Comparison of ENCODE assay signal across 14 mouse cellular contexts in genomic region chr12:80863370-80863769, GRCm38 (mm10).
A peak's percentile ranks its signal among the peaks of the same experiment; 100 is the strongest.
DNase-seq lines count a peak whose midpoint lies in the region; ATAC-seq and TF ChIP-seq lines count a peak whose summit lies in the region.
"Had no signal": no experiment of that assay in that cellular context is flagged by ENCODE, and none has a peak within 500 bp of the region (broad histone marks: within the 10 kb centered on the region; RNA-seq: fewer than 3 reads in every experiment).

No protein-coding gene starts in this region.

- ATAC-seq in frontal cortex, adult (ENCODE audit: low TSS enrichment) = peak; percentile 62
- ATAC-seq in heart, embryonic 16.5 days (replicated peaks; ENCODE audit: extremely low read depth, insufficient read depth, low FRiP score) = no peak
- ATAC-seq in lung, postnatal 0 days = peak; percentile 83
- ATAC-seq: inflammation-experienced regulatory T-cells, adult 6 months had no signal

- no peaks in the 10 kb centered on the region for H3K27me3 ChIP-seq in heart, embryonic 16.5 days (ENCODE audit: control insufficient read depth, insufficient read depth, low read length)
- no peaks in the 10 kb centered on the region for H3K27me3 ChIP-seq in lung, postnatal 0 days (replicated peaks; ENCODE audit: insufficient read depth, low read length)
- H3K27me3 ChIP-seq: neural tube, embryonic 12.5 days had no signal

- TF ChIP-seq EP300 in lung, postnatal 0 days (IDR thresholded peaks at IDR 0.05) = peak; percentile 68

- TF ChIP-seq CTCF in layer of hippocampus, adult 2 months (conservative IDR thresholded peaks at IDR 0.05) = no peak
- TF ChIP-seq CTCF in lung, postnatal 0 days (IDR thresholded peaks at IDR 0.05) = no peak

- no peak overlapping the region for H3K9ac ChIP-seq in heart, embryonic 16.5 days (ENCODE audit: low read length)
- H3K9ac ChIP-seq in lung, postnatal 0 days (replicated peaks; ENCODE audit: low read depth) = no peak overlapping the region
- H3K9ac ChIP-seq: neural tube, embryonic 12.5 days had no signal

- 0 out of 2 replicates have a peak overlapping the region, but pooled peaks have one; percentile 61 for H3K27ac ChIP-seq in layer of hippocampus, adult 2 months
- H3K27ac ChIP-seq in heart, embryonic 16.5 days (ENCODE audit: low read length) = peak overlapping the region; percentile 11; the same call in 1 of the 2 replicates
- peak overlapping the region; percentile 28; the same call in 1 of the 2 replicates for H3K27ac ChIP-seq in lung, postnatal 0 days (ENCODE audit: low read length)
- H3K27ac ChIP-seq: macrophage; neural tube, embryonic 12.5 days had no signal

- H3K9me3 ChIP-seq in heart, embryonic 16.5 days (replicated peaks; ENCODE audit: control insufficient read depth, low read length) = no peaks in the 10 kb centered on the region
- no peaks in the 10 kb centered on the region for H3K9me3 ChIP-seq in lung, postnatal 0 days (ENCODE audit: low read length)
- H3K9me3 ChIP-seq: neural tube, embryonic 12.5 days had no signal

- no peak for DNase-seq in frontal cortex, postnatal 10 days (ENCODE audit: low spot score in 2 of 2)
- no peak for DNase-seq in layer of hippocampus, adult 2 months (ENCODE audit: low spot score in 2 of 2)
- DNase-seq in layer of hippocampus, postnatal 14 days (ENCODE audit: low spot score in 2 of 2) = no peak
- DNase-seq in lung, postnatal 0 days (ENCODE audit: low spot score) = no peak
- no peak for DNase-seq in right cerebral cortex, adult 2 months (ENCODE audit: low spot score in 2 of 2)
- DNase-seq in cerebellum, postnatal 14 days = no peak
- DNase-seq: adrenal gland, postnatal 10 days; cerebellum, adult 9-10 months; right cerebral cortex, postnatal 14 days had no signal

- 60% methylated on average over 2 of the region's 2 CpGs for WGBS in heart, embryonic 16.5 days
- WGBS in lung, postnatal 0 days = 78% methylated on average over 2 of the region's 2 CpGs

- peaks cover 22% of the 10 kb centered on the region for H3K4me1 ChIP-seq in heart, embryonic 16.5 days (ENCODE audit: control insufficient read depth, insufficient read depth, low read length)
- H3K4me1 ChIP-seq in lung, postnatal 0 days (ENCODE audit: insufficient read depth, low read depth, low read length) = peaks cover 6% of the 10 kb centered on the region; the same call in 1 of the 2 replicates
- H3K4me1 ChIP-seq: neural tube, embryonic 12.5 days had no signal

- no peak overlapping the region for H3K4me2 ChIP-seq in heart, embryonic 16.5 days (ENCODE audit: low read depth, low read length)
- H3K4me2 ChIP-seq in lung, postnatal 0 days (replicated peaks; ENCODE audit: low read depth, low read length) = no peak overlapping the region
- H3K4me2 ChIP-seq: neural tube, embryonic 12.5 days had no signal

- H3K36me3 ChIP-seq in heart, embryonic 16.5 days (ENCODE audit: control insufficient read depth, insufficient read depth) = no peaks in the 10 kb centered on the region
- no peaks in the 10 kb centered on the region for H3K36me3 ChIP-seq in lung, postnatal 0 days (ENCODE audit: insufficient read depth, low read length)
- H3K36me3 ChIP-seq: neural tube, embryonic 12.5 days had no signal

- H3K4me3 ChIP-seq in layer of hippocampus, adult 2 months = no peak overlapping the region
- no peak overlapping the region for H3K4me3 ChIP-seq in heart, embryonic 16.5 days (ENCODE audit: low read length)
- no peak overlapping the region for H3K4me3 ChIP-seq in lung, postnatal 0 days (ENCODE audit: low read depth, low read length)
- H3K4me3 ChIP-seq: neural tube, embryonic 12.5 days had no signal

Comparison
In these comparisons a context has a peak if more than half of its experiments do, and no peak if none do; other contexts are left out.
1. H3K27ac ChIP-seq: peak in every context shown above with its lines; median percentile 61 in layer of hippocampus, adult 2 months; 28 in lung, postnatal 0 days; 11 in heart, embryonic 16.5 days.